Mouse (Mus musculus): Measurements from ENCODE around the gene Hoxc8.

DNA sequence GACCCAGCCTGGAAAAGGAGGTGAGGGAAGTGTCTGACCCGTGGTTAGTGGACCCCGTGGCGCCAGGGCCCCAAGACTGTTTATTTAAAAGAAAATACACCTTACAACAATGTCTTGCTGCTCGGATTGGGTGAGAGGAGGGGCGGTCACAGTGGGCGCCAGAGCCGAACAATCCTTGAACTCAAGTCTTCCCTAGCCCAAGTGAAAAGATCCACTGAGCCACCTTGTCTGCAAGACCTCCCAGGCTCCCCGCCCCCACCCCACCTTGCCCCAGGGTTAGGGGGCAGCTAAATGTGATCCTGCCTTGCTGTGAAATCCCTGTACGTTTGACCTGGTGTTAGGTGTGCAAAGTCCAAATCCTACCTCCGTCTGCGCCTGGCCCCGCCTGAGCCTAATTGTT is 33.5 kb upstream of the Hoxc8 start:
- TF ChIP-seq CTCF (IDR thresholded peaks at IDR 0.05; ENCODE audit: control insufficient read depth, insufficient read depth, insufficient read length) (no peak), CEBPB (IDR thresholded peaks at IDR 0.05; ENCODE audit: low read depth) (no peak), MAX (IDR thresholded peaks at IDR 0.05) (no peak), MYOD1 (IDR thresholded peaks at IDR 0.05; ENCODE audit: control insufficient read depth, insufficient read length, low read depth) (no peak), FOSL1 (IDR thresholded peaks at IDR 0.05; ENCODE audit: insufficient read depth, low read length, poor library complexity, severe bottlenecking) (no peak), USF1 (IDR thresholded peaks at IDR 0.05; ENCODE audit: low read depth) (no peak), MYOG (IDR thresholded peaks at IDR 0.05; ENCODE audit: control insufficient read depth, extremely low read depth, insufficient read length) (no peak)
